Mouse (Mus musculus) heart, postnatal 0 days (tissue): ENCODE measurements around the gene Rnase9. TPM values are rescaled to one million over a fixed set of nuclear protein-coding genes. Genes with fewer than 3 reads are reported as not detected.
"Not testable (repeated sequence)": the region's sequence is repeated elsewhere in the genome, so short reads cannot be mapped to it uniquely, and the experiment has no call there.

Experiments
- ATAC-seq: fragments of 200-750 bp; cut with Nextera tagmentation; 2 replicates; pipeline ENCODE4 v1.8.0; 2017; ENCODE audit warnings: low read depth, moderate number of reproducible peaks, moderate library complexity; ENCODE audit not compliant: insufficient read depth
- DNase-seq: peaks from one replicate; pipeline ENCODE4 v3.0.0-alpha.2; 2016; ENCODE audit warnings: low spot score
- H3K27ac ChIP-seq: fragments of 300-500 bp; sonication (generic); 2 replicates; pipeline ENCODE4 v1.5.1; 2014; ENCODE audit warnings: low read depth, mild to moderate bottlenecking
- H3K27me3 ChIP-seq: fragments of 300-500 bp; sonication (generic); 2 replicates; pipeline ENCODE4 v1.6.1; 2014; ENCODE audit warnings: low read length, mixed read lengths; ENCODE audit not compliant: control insufficient read depth, insufficient read depth
- H3K36me3 ChIP-seq: fragments of 300-500 bp; sonication (generic); replicated peaks from 2 replicates; pipeline ENCODE4 v1.6.1; 2014; ENCODE audit warnings: low read length, mixed read lengths; ENCODE audit not compliant: control insufficient read depth, insufficient read depth
- H3K4me1 ChIP-seq: fragments of 300-500 bp; sonication (generic); 2 replicates; pipeline ENCODE4 v1.6.1; 2014; ENCODE audit warnings: antibody characterized with exemption; ENCODE audit not compliant: control insufficient read depth, insufficient read depth
- H3K4me2 ChIP-seq: fragments of 300-500 bp; sonication (generic); 2 replicates; pipeline ENCODE4 v1.6.1; 2014; ENCODE audit warnings: low read depth, mild to moderate bottlenecking, low read length, moderate library complexity
- H3K4me3 ChIP-seq: fragments of 300-500 bp; sonication (generic); 2 replicates; pipeline ENCODE4 v1.5.1; 2014; ENCODE audit warnings: low read depth, low read length
- H3K9ac ChIP-seq: fragments of 300-500 bp; sonication (generic); replicated peaks from 2 replicates; pipeline ENCODE4 v1.6.1; 2014; ENCODE audit warnings: low read depth, low read length, mixed read lengths
- H3K9me3 ChIP-seq: fragments of 300-500 bp; sonication (generic); replicated peaks from 2 replicates; pipeline ENCODE4 v1.6.1; 2016; ENCODE audit warnings: low read length; ENCODE audit not compliant: control insufficient read depth
- CTCF ChIP-seq: IDR thresholded peaks from 2 replicates; pipeline ENCODE4 v1.5.1; 2016; ENCODE audit warnings: antibody characterized with exemption, control low read depth, low read depth
- EP300 ChIP-seq: IDR thresholded peaks from 2 replicates; pipeline ENCODE4 v1.6.1; 2016; ENCODE audit warnings: antibody characterized with exemption, low read depth
- WGBS: fragments of 180-500 bp; shearing (Covaris S2); extraction: QIAGEN DNeasy Blood & Tissue Kit; methylation state at CpG from one replicate; pipeline ENCODE4 v1.1.7; 2014; 5-methylcytosine and 5-hydroxymethylcytosine counted together
- polyA plus RNA-seq: library from polyadenylated mRNA; unstranded; fragments of >200 nt; fragmentation: Nextera tagmentation; extraction: Ambion mirVana; gene quantifications from 2 replicates; pipeline ENCODE4 v1.2.1, GENCODE M21; 2015
- total RNA-seq: library from RNA; depleted of rRNA; stranded (reverse); fragments of >200 nt; gene quantifications from 2 replicates; pipeline ENCODE4 v1.2.3, GENCODE M21; 2014; ENCODE audit warnings: low replicate concordance

The Rnase9 gene
- total and polyA plus RNA-seq, 2 experiments from 2014 or later = not detected

GRCm38 (mm10) chr14:51024820-51025219, 16.8 kb downstream of the Rnase9 start:
- WGBS = 81% methylated on average over 1 of the region's 1 CpGs

GRCm38 (mm10) chr14:51023457-51023856, 18.2 kb downstream of the Rnase9 start:
- no peaks in the 10 kb centered on the region for H3K27me3 ChIP-seq
- no peak for DNase-seq
- TF ChIP-seq CTCF (no peak), EP300 (no peak)
- H3K4me1 ChIP-seq = no peaks in the 10 kb centered on the region
- H3K27ac ChIP-seq = no peak overlapping the region
- no peaks in the 10 kb centered on the region for H3K36me3 ChIP-seq
- WGBS = 80% methylated on average over 4 of the region's 4 CpGs
- H3K4me3 ChIP-seq = no peak overlapping the region
- no peak overlapping the region for H3K4me2 ChIP-seq
- 0 out of 2 replicates have a peak, but pooled peaks cover 3% of the 10 kb centered on the region for H3K9me3 ChIP-seq
- no peak for ATAC-seq
- no peak overlapping the region for H3K9ac ChIP-seq

More at GRCm38 (mm10) chr14:51024820-51025219, 16.8 kb downstream of the Rnase9 start:
- H3K9me3 ChIP-seq = 0 out of 2 replicates have a peak, but pooled peaks cover 3% of the 10 kb centered on the region
- H3K4me3 ChIP-seq = no peak overlapping the region
- TF ChIP-seq CTCF = no peak
- no peak for TF ChIP-seq EP300
- no peak overlapping the region for H3K4me2 ChIP-seq
- H3K27ac ChIP-seq = no peak overlapping the region
- DNase-seq (no peak), ATAC-seq (no peak)
- no peaks in the 10 kb centered on the region for H3K27me3 ChIP-seq
- H3K9ac ChIP-seq = no peak overlapping the region
- H3K4me1 ChIP-seq = no peaks in the 10 kb centered on the region
- H3K36me3 ChIP-seq = no peaks in the 10 kb centered on the region

DNA sequence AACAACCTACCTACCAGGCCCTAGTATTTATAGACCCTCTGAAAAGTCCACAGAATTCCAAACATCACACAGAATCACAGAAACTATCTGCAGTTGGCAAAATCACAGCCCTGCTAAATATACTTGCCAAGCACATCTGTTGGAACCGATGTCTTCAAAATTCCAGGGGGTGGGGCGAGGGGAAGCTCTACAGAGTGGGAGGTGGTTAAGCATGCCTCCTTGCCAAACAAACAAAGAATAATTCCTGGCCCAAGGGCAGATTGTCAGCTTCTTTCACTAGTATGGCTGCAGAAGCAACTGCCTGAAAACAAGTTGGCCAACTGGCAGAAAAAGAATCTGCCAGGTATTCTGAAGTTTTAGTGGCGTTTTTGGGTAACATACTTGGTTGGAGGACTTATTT, 24.4 kb downstream of the Rnase9 start:
- TF ChIP-seq EP300 (no peak), CTCF (no peak)
- peak overlapping the region; percentile 62; the same call in 1 of the 2 replicates for H3K27ac ChIP-seq
- DNase-seq (peak; percentile 54), ATAC-seq (peak; percentile 68)
- H3K4me3 ChIP-seq = no peak overlapping the region
- 40% methylated on average over 3 of the region's 3 CpGs for WGBS
- no peaks in the 10 kb centered on the region for H3K27me3 ChIP-seq
- H3K4me1 ChIP-seq = no peaks in the 10 kb centered on the region
- H3K9me3 ChIP-seq = 0 out of 2 replicates have a peak, but pooled peaks cover 3% of the 10 kb centered on the region
- no peaks in the 10 kb centered on the region for H3K36me3 ChIP-seq
- H3K4me2 ChIP-seq = no peak overlapping the region
- no peak overlapping the region for H3K9ac ChIP-seq

DNA sequence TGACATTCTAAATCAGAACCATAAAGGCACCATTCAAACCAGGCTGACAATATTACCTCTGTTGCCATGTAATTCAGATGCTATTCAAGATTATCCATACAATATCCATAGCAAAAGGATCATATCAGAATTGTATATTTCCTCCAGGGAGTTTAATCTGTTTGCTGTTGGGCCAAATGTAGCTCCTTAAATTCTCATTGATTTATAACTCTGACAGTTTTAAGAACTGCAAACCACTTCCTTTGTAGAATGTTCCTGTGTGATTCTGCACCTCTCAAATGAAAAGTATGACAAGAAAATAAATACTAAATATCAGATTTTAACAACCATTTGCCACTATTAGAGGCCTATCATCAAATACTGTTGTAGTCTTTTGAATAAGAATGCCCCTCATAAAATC, 25.9 kb downstream of the Rnase9 start:
- Histone ChIP-seq H3K9ac (no peak overlapping the region), H3K9me3 (0 out of 2 replicates have a peak, but pooled peaks cover 3% of the 10 kb centered on the region), H3K27ac (no peak overlapping the region), H3K4me3 (no peak overlapping the region), H3K4me1 (no peaks in the 10 kb centered on the region), H3K4me2 (no peak overlapping the region), H3K27me3 (no peaks in the 10 kb centered on the region), H3K36me3 (no peaks in the 10 kb centered on the region)
- no peak for ATAC-seq
- TF ChIP-seq CTCF (no peak), EP300 (no peak)
- no peak for DNase-seq

- not testable (repeated sequence) for H3K9ac ChIP-seq, H3K4me2 ChIP-seq, H3K27ac ChIP-seq, DNase-seq, H3K4me3 ChIP-seq, H3K27me3 ChIP-seq, H3K36me3 ChIP-seq, ATAC-seq, H3K4me1 ChIP-seq, H3K9me3 ChIP-seq
- 79% methylated on average over 3 of the region's 3 CpGs for WGBS
Observed at GRCm38 (mm10) chr14:51014724-51015123, 26.9 kb downstream of the Rnase9 start.

DNA sequence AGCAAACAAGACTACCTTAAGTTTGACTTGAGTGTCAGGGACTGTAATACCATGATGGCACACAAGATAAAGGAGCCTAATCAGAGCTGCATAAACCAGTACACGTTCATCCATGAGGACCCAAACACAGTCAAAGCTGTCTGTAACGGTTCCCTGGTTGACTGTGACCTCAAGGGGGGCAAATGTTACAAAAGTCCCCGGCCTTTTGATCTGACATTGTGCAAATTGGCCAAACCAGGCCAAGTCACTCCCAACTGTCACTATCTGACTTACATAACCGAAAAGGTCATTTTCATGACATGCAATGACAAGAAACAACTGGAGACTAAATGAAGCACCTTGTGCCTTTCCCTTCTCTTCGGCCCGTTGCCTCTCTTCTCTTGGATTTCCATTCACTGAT, 32.1 kb downstream of the Rnase9 start:
- ATAC-seq (no peak), DNase-seq (no peak)
- peaks cover 12% of the 10 kb centered on the region; the same call in 1 of the 2 replicates for H3K4me1 ChIP-seq
- no peak overlapping the region for H3K4me2 ChIP-seq
- no peaks in the 10 kb centered on the region for H3K36me3 ChIP-seq
- no peaks in the 10 kb centered on the region for H3K27me3 ChIP-seq
- no peak overlapping the region for H3K4me3 ChIP-seq
- no peaks in the 10 kb centered on the region for H3K9me3 ChIP-seq
- WGBS = 82% methylated on average over 6 of the region's 6 CpGs
- peak overlapping the region; percentile 95 for H3K27ac ChIP-seq
- TF ChIP-seq EP300 (no peak), CTCF (no peak)
- H3K9ac ChIP-seq = no peak overlapping the region
